Mouse (Mus musculus) mouse embryonic stem cell (cell line): ENCODE measurements around the gene H2-DMa.

Experiments used
- in situ Hi-C, 2 experiments: fragments of 300-500 bp; cut with MboI; formaldehyde crosslinking; loops; 1 replicate in 1 of 2; 3 replicates in 1 of 2; pipeline ENCODE4 v1.14.3; 2019 to 2020; ENCODE audit warnings: low sequenced_read_pairs in 2 of 2, low pct_unique_long_range_greater_than_20kb in 1 of 2, mixed read lengths in 1 of 2; ENCODE audit not compliant: unreplicated experiment in 1 of 2

Gene H2-DMa

GRCm38 (mm10) chr17:34177179-34177578 lies 57.8 kb downstream of the H2-DMa start:
- in situ Hi-C loops, result no loop called here

- in situ Hi-C loops, result no loop called here
These were observed 59.7 kb downstream of the H2-DMa start for GRCm38 (mm10) chr17:34179019-34179418.

- in situ Hi-C loops, result no loop called here
These were observed 60.8 kb downstream of the H2-DMa start for GRCm38 (mm10) chr17:34179913-34180859.

- in situ Hi-C loops, result no loop called here
These were observed 64.4 kb downstream of the H2-DMa start for GRCm38 (mm10) chr17:34183564-34184219.

GRCm38 (mm10) chr17:34185526-34185925 lies 66.2 kb downstream of the H2-DMa start:
- in situ Hi-C loops, result no loop called here

- in situ Hi-C loops, result no loop called here
These were observed 67.5 kb downstream of the H2-DMa start for GRCm38 (mm10) chr17:34186885-34187260.

GRCm38 (mm10) chr17:34187261-34187916 lies 68.0 kb downstream of the H2-DMa start, which contains the start of the genes Tap1 and Psmb9:
Tap1 (plus strand) TSS chr17:34187553.
Psmb9 (minus strand) TSS chr17:34187764.
- in situ Hi-C loops, result no loop called here

GRCm38 (mm10) chr17:34188010-34188409 lies 68.7 kb downstream of the H2-DMa start:
- in situ Hi-C loops, result no loop called here
